Mouse (Mus musculus) liver, embryonic 14.5 days (tissue): ENCODE measurements at regions not wholly inside any gene's neighbourhood (a gene's known extent, or its start where the extent isn't known, plus 50 kb on each side); places are given as distances from the start of the nearest gene placed in this dataset.

Source experiments
- CTCF ChIP-seq: IDR thresholded peaks from 2 replicates; pipeline ENCODE4 v1.5.1; 2016; ENCODE audit warnings: antibody characterized with exemption, low read depth, control low read depth
- EP300 ChIP-seq: IDR thresholded peaks from 2 replicates; pipeline ENCODE4 v1.6.1; 2016; ENCODE audit warnings: antibody characterized with exemption, low read depth

DNA sequence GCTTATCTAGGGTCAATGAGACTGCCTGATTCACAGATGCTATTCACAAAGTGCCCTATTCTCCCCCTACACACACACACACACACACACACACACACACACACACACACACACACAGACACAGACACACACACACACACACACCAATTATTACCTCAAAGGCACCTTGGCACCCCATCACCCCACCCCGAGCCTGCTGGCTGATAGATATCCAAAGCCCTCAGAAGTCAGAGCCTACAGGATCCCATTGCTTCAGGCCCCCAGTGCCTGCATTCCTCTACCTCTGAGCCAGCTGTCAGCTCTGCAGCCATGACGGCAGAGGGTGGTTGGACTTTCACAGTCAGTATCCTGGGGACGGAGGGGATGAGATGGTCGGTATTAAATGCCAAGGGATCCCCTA is 75.8 kb upstream of the Nectin1 start:
- TF ChIP-seq EP300 (no peak), CTCF (no peak)
